Comparison of ENCODE assay signal across 7 mouse cellular contexts in genomic region chr2:59746070-59746469, GRCm38 (mm10).
DNase-seq lines count a peak whose midpoint lies in the region; ATAC-seq and TF ChIP-seq lines count a peak whose summit lies in the region.

No protein-coding gene starts in this region.

- no peak for TF ChIP-seq POLR2A in MEL (IDR thresholded peaks at IDR 0.05; ENCODE audit: control insufficient read depth in 1 of 2, insufficient read depth in 1 of 2, low read depth in 1 of 2, low read length in 2 of 2, poor library complexity in 1 of 2)

- 89% methylated on average over 9 of the region's 9 CpGs for WGBS in hindbrain, embryonic 10.5 days
- 91% methylated on average over 9 of the region's 9 CpGs for WGBS in hindbrain, embryonic 12.5 days

- no peak overlapping the region for H3K4me3 ChIP-seq in hindbrain, embryonic 10.5 days
- no peak overlapping the region for H3K4me3 ChIP-seq in hindbrain, embryonic 12.5 days
- no peak overlapping the region for H3K4me3 ChIP-seq in MEL (ENCODE audit: control insufficient read depth in 1 of 2, insufficient read depth in 1 of 2, low read depth in 2 of 2, low read length in 2 of 2)

- no peaks in the 10 kb centered on the region for H3K27me3 ChIP-seq in hindbrain, embryonic 10.5 days (ENCODE audit: insufficient read depth, poor library complexity, severe bottlenecking)
- no peaks in the 10 kb centered on the region for H3K27me3 ChIP-seq in hindbrain, embryonic 12.5 days
- no peaks in the 10 kb centered on the region for H3K27me3 ChIP-seq in MEL (ENCODE audit: control insufficient read depth in 1 of 2, insufficient read depth in 2 of 2, low read length in 2 of 2)

- TF ChIP-seq EP300 in MEL (IDR thresholded peaks at IDR 0.05; ENCODE audit: low read depth in 1 of 2, low read length in 2 of 2) = no peak

- no peak for TF ChIP-seq RAD21 in MEL (IDR thresholded peaks at IDR 0.05; ENCODE audit: low read depth, low read length)

- TF ChIP-seq CTCF in MEL (IDR thresholded peaks at IDR 0.05 in 2 of 3, conservative IDR thresholded peaks at IDR 0.05 in 1 of 3; ENCODE audit: control insufficient read depth in 1 of 3, insufficient read depth in 1 of 3, low read depth in 2 of 3, low read length in 3 of 3, poor library complexity in 1 of 3, severe bottlenecking in 1 of 3) = no peak

- no peaks in the 10 kb centered on the region for H3K36me3 ChIP-seq in hindbrain, embryonic 10.5 days
- no peaks in the 10 kb centered on the region for H3K36me3 ChIP-seq in hindbrain, embryonic 12.5 days
- H3K36me3 ChIP-seq in MEL (ENCODE audit: control insufficient read depth in 1 of 2, insufficient read depth in 2 of 2, low read length in 2 of 2) = no peaks in the 10 kb centered on the region; a peak in 1 of 4 replicates

- no peaks in the 10 kb centered on the region for H3K9me3 ChIP-seq in hindbrain, embryonic 10.5 days
- H3K9me3 ChIP-seq in hindbrain, embryonic 12.5 days (replicated peaks) = no peaks in the 10 kb centered on the region
- H3K9me3 ChIP-seq in MEL (replicated peaks; ENCODE audit: insufficient read depth, low read length) = no peaks in the 10 kb centered on the region

- ATAC-seq in hindbrain, embryonic 12.5 days (ENCODE audit: low FRiP score) = no peak

- peak overlapping the region; percentile 47; the same call in 1 of the 2 replicates for H3K27ac ChIP-seq in hindbrain, embryonic 10.5 days
- H3K27ac ChIP-seq in hindbrain, embryonic 12.5 days = no peak overlapping the region
- no peak overlapping the region for H3K27ac ChIP-seq in MEL (ENCODE audit: control insufficient read depth, low read depth, low read length)

- H3K79me2 ChIP-seq in MEL (ENCODE audit: control insufficient read depth, insufficient read depth, low read length, poor library complexity) = no peaks in the 10 kb centered on the region

- no peak for DNase-seq in hindbrain, embryonic 10.5 days (ENCODE audit: low spot score)
- peak; percentile 57 for DNase-seq in 416B (ENCODE audit: low read depth)
- DNase-seq in MEL (ENCODE audit: low read depth, low spot score) = peak; percentile 60
- DNase-seq in cerebellum, postnatal 36 days = peak; percentile 40 to 49
- no peak for DNase-seq in right cerebral cortex, postnatal 10 days (ENCODE audit: low spot score in 2 of 2)
- no peak for DNase-seq in thymus, postnatal 0 days (ENCODE audit: low spot score)

- H3K9ac ChIP-seq in hindbrain, embryonic 12.5 days = no peak overlapping the region
- H3K9ac ChIP-seq in MEL (ENCODE audit: control insufficient read depth, low read depth, low read length, poor library complexity, severe bottlenecking) = no peak overlapping the region

- H3K4me2 ChIP-seq in hindbrain, embryonic 12.5 days (replicated peaks) = no peak overlapping the region

- H3K4me1 ChIP-seq in hindbrain, embryonic 10.5 days (replicated peaks) = peaks cover 18% of the 10 kb centered on the region
- 0 out of 2 replicates have a peak, but pooled peaks cover 4% of the 10 kb centered on the region for H3K4me1 ChIP-seq in hindbrain, embryonic 12.5 days
- H3K4me1 ChIP-seq in MEL (ENCODE audit: control insufficient read depth in 1 of 2, insufficient read depth in 2 of 2, low read length in 2 of 2) = peaks cover 0 to 7% of the 10 kb centered on the region in 2 experiments; a peak in 3 of 4 replicates

TF ChIP-seq in MEL, 35 proteins besides CTCF, POLR2A, EP300 and RAD21:
- TF ChIP-seq CHD2 (IDR thresholded peaks at IDR 0.05; ENCODE audit: low read length) (no peak), JUND (IDR thresholded peaks at IDR 0.05; ENCODE audit: low read depth, low read length) (no peak), ZKSCAN1 (IDR thresholded peaks at IDR 0.05; ENCODE audit: low read depth, low read length) (no peak), ZC3H11A (IDR thresholded peaks at IDR 0.05; ENCODE audit: low read depth, low read length) (no peak), USF2 (IDR thresholded peaks at IDR 0.05; ENCODE audit: borderline replicate concordance in 1 of 2, insufficient read depth in 1 of 2, low read depth in 1 of 2, low read length in 2 of 2) (no peak), POLR2AphosphoS2 (IDR thresholded peaks at IDR 0.05; ENCODE audit: low read length) (no peak), BHLHE40 (IDR thresholded peaks at IDR 0.05; ENCODE audit: borderline replicate concordance, low read depth, low read length) (no peak), NELFE (IDR thresholded peaks at IDR 0.05; ENCODE audit: low read depth, low read length) (no peak), UBTF (IDR thresholded peaks at IDR 0.05; ENCODE audit: borderline replicate concordance, insufficient read depth, low read depth, low read length) (no peak), TBP (IDR thresholded peaks at IDR 0.05; ENCODE audit: low read depth, low read length) (no peak), ZNF384 (IDR thresholded peaks at IDR 0.05; ENCODE audit: low read depth, low read length) (no peak), POLR2AphosphoS5 (IDR thresholded peaks at IDR 0.05; ENCODE audit: borderline replicate concordance, low read depth, low read length) (no peak), MAZ (IDR thresholded peaks at IDR 0.05; ENCODE audit: low read depth, low read length) (no peak), TAL1 (IDR thresholded peaks at IDR 0.05; ENCODE audit: low read length) (no peak), MXI1 (IDR thresholded peaks at IDR 0.05; ENCODE audit: low read depth, low read length) (no peak), GABPA (IDR thresholded peaks at IDR 0.05; ENCODE audit: low read depth, low read length) (no peak)
TF ChIP-seq in MEL: peak in this region for 0.

Comparison
In these comparisons a context has a peak if more than half of its experiments do, and no peak if none do; other contexts are left out.
1. DNase-seq: peak in 416B (single experiment), MEL (single experiment) and cerebellum, postnatal 36 days (2 of 2); none in hindbrain, embryonic 10.5 days (single experiment), right cerebral cortex, postnatal 10 days (0 of 2) and thymus, postnatal 0 days (single experiment).